Mouse (Mus musculus) adrenal gland (tissue): ENCODE measurements at regions not wholly inside any gene's neighbourhood (a gene's known extent, or its start where the extent isn't known, plus 50 kb on each side); places are given as distances from the start of the nearest gene placed in this dataset.

Experiments used
- intact Hi-C: fragments of 180-260 bp; cut with DNase I; formaldehyde crosslinking; loops from one replicate; pipeline ENCODE4 v1.15.1; 2025

DNA sequence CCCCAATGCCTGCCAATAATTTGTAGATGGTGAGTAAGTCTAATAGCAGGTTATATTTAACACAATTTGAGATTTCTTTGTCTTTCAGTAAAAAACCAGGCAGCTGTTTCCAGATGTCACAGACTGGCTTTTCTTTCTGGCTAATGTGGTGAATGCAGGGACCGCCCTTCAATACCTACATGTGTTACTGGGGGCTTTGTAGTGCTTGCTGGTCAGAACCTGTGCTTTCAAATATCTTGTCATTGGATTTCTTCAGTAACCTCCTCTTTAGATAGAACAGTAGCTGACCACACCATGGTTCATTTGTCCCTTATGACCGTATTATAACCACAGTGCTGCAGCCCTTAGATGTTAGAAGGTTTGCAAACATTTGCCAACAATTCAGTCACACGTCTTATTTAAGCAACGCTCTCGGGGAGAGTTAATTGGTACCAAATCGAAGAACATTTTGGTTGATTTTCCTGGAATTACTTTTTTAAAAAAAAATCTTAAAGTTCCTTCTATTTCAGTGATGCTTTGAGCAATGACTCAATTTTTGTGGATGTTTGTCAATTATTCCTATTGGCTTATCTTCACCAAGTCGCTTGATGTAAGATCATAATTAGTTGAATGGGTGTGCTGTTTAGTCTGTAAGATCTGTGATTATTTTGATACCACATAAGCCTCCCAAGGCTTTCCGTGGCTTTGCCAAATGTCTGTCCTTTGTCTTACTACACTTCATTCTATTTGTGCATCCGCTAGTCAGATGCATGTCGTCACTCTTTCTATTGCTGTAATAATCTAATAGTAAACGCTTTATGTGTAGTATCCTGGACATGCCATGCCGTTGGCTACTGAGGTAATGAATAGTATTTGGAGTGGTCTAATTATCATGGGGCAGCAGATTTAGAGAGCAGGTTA is 436.9 kb upstream of the Meis1 start:
- intact Hi-C loops: no loop called here

DNA sequence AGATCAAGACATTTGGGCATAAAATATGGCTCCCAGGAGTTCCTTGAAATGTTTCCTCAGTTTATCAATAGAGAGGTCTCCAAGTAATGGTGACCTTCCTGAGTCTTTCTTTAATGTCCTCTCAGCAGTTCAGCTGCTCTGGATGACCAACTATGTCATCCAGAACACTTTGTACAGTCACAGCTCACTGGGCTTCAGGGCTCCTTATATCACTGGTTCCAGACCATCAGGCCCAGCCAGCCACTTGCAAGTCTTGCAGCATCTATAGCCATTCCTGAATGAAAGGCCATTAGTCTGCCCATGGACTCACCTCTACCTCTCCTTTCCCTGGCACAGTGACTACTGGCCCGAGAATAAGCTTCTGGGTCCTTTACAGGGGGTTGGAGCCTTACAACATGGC is 437.8 kb upstream of the Meis1 start:
- intact Hi-C loops: no loop called here

DNA sequence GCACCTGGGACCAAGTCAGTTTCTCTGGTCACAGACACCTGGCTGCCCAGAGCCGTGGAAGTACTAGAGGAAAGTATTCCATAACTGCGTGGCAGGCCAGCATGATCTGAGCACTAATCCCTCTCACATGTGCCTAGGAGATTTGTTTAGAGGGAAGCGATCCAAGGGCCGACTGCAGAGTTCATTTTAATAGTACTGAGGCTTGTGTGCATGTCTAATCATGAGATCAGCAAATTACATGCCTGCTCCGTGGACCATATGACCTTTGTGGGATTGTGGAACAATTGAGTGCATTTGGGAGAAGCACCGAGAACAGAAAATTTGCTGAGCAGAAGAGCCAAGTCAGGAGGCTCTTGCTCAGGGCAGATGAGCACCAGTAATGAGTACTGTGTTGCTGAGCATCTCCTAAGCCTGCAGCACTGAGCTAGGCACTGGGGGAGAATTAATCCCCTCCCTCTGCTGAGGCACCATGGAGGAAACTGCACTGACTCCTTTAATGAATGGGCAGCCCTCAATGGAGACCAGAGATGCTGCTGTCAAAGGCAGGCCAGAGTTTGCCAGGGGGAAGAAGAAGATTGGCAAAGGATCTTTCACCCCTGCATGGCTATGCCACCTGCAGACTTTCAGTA is 445.1 kb upstream of the Meis1 start:
- intact Hi-C loops: no loop called here

GRCm38 (mm10) chr11:19468373-19468772 is 449.6 kb upstream of the Meis1 start:
- intact Hi-C loops: no loop called here

DNA sequence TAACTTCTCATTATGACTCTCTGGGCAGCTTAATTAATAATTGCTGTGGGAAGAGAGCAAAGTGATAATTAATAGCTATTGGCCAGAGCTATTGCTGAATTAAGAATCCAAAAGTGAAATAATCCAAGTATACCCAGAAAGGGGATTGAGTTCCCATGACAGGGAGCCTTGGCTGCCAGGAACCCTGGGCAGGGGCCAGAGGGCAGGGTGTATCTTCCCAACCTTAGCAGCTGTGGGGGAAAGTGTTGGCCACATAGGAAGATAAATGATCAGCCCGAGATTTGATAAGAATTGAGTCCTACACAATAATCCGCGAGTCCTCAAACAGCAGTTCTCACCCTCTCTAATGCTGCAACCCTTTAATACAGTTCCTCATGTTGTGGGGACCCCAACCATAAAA is 450.0 kb upstream of the Meis1 start:
- intact Hi-C loops: no loop called here

- intact Hi-C loops: no loop called here
Observed at GRCm38 (mm10) chr11:19470648-19471341, 452.0 kb upstream of the Meis1 start.

DNA sequence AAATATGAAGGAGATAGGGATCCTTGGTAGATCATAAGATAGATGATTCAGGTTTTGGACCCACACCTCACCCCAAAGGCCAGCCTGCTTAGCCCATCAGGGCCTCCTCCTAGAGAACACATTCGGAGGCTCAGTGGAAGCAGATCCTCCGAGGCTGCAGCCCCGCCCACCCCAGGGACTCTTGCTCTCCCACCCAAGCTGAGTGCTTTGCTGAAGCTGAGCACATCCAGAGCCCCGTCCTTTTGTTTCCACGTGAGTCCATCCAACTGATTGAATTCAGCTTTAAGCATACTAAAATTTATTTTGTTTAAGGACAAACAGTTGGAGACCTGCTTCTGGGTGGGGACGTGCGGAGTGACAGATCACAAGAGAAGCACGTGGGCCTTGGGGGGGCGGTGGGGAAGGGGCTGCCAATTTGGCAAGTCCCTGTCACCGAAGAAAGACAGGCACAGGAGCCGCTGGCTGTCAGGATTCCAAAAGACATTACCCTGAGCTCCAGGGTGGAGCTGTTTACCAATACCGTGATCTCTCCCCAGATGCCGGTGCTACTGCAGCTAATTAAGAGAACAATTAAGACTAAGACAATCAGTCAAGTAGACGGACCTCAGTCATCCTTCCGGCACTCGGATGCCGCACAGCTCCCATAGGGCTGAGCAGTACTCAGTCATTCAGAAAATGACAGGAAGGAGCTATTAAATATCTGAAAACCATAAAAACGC is 448.9 kb upstream of the Spred2 start:
- intact Hi-C loops: no loop called here

DNA sequence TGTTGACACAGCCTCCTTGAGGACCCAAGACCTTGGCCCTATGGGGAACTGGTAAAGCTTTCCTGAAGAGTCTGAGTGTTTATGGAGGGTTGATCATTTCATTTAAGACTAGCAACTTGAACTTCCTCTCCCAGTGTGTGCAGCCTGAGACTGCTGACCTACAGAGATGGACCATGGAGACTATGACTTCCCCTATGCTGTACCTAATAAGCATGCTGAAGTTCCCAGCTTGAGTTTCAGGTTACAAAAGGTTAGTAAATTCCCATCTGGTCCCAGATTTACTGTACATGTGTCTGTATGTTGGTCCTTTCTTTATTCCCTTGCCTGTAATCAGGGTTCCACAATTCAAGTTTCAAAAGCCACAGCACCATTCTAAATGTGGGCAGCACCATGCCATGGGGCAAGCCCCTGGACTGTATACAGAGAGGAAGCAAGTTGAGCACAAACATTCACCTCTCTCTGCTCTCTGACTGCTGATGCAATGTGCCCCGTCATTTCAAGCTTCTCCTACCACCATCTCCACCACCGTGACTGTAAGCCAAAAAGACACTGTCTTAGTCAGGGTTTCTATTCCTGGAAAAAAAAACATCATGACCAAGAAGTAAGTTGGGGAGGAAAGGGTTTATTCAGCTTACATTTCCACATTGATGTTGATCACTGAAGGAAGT is 431.0 kb upstream of the Spred2 start:
- intact Hi-C loops: no loop called here

GRCm38 (mm10) chr11:19521721-19522120 is 402.5 kb upstream of the Spred2 start:
- intact Hi-C loops: no loop called here

- intact Hi-C loops: no loop called here
Observed at GRCm38 (mm10) chr11:19523853-19524487, 400.2 kb upstream of the Spred2 start.

GRCm38 (mm10) chr11:19529126-19529525 is 395.0 kb upstream of the Spred2 start:
- intact Hi-C loops: no loop called here

GRCm38 (mm10) chr11:19530652-19531051 is 393.5 kb upstream of the Spred2 start:
- intact Hi-C loops: no loop called here

DNA sequence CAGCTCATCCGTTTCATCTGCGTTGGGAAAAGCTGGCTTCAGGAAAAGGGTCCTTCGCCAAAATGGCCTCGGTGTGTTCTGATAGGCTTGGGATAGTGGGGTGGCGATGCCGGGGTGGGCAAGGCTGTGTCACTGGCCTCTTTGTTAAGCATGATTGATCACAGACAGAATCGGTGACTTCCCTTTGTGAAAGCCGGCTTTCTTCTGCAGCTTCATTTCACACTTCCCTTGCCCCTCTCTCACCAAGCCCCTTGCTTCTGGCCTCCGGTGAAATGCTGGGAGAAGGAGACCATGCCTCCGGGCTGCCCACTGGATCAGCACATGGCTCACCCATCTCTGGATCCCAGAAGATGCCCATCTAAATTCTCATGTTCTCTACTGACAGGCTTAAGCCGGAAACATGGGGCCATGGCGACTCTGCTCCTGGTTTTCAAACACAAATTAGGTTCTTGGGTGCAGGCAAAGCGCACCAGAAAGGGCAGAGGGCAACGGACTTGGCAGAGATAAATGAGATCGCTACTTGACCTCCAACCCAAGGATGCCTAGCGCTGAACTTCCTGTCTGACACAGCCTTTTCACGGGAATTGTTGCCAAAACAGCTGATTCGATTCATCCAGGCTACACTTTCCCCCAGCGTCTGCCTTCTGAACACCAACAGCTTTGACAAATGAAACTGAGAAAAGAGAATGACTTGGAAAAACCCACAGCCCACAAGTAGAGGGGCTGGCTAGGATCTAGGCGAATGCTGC is 392.7 kb upstream of the Spred2 start:
- intact Hi-C loops: no loop called here

DNA sequence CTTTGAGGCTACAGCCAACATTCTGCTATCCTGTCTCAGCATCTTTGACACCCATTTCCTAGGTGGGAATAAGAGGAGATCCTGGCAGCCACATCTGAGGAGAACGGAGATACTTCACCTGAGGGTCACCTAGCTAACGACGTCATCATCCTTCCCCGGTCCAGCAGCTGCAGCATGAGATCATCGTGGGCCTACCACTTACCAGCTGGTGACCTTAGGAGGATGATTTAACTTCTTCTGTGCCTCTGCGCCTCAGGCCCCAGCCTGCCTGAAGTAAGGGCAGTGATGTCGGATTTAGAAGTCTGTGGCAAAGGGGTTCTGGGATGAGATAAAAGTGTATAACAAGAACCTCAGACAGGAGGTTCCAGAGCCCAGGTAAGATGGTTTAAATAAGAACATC is 391.3 kb upstream of the Spred2 start:
- intact Hi-C loops: no loop called here

- intact Hi-C loops: no loop called here
Observed at GRCm38 (mm10) chr11:19533701-19534100, 390.5 kb upstream of the Spred2 start.

DNA sequence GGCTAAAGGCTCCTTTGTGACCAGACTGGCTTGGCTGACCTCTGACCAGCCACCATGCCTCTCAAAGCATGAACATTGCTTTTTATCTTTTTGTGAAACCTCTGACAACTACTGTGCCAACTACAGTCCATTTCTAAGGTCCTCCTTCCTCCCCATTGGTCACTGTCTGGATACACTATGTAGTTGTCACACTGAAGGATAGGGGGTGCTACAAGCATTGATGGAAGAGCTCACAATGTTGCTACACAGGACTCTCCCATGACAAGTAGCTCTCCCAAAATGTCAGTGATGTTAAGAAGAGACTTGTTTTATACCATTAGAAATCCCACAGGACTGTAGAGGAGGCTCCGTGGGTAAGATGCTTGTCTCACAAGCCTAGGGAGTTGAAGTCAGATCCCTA is 389.0 kb upstream of the Spred2 start:
- intact Hi-C loops: no loop called here

DNA sequence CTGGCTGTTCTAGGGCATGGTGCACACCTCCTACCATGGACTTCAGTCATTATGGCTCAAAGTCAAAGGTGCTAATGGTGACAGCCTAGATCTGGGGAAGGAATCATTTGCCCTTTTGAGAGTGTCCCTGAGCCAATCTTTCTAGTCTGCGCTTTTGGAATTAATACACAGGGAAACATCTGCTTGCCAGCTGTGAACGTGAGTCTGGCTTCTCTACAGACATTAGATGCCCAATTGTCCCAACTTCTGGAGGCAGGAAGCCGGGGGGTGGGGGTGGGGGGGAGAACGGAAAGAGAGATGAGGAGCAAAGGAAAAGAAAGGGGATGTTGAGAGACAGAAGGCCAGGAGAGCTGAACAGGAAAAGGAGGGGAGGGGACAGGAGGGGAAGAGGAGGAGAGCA is 377.9 kb upstream of the Spred2 start:
- intact Hi-C loops: no loop called here

- intact Hi-C loops: no loop called here
Observed at GRCm38 (mm10) chr11:19554316-19554946, 369.7 kb upstream of the Spred2 start.
